Mouse (Mus musculus) neural tube, postnatal 0 days (tissue): ENCODE results near the gene Rbl1. TPM values are rescaled to one million over a fixed set of nuclear protein-coding genes. Genes with fewer than 3 reads are reported as not detected.

Experiments used
- polyA plus RNA-seq: library from polyadenylated mRNA; unstranded; fragments of >200 nt; fragmentation: Nextera tagmentation; extraction: Ambion mirVana; gene quantifications from 2 replicates; pipeline ENCODE4 v1.2.1, GENCODE M21; 2015

The Rbl1 gene
- 4.0 and 5.4 TPM in 2 replicates for polyA plus RNA-seq

DNA sequence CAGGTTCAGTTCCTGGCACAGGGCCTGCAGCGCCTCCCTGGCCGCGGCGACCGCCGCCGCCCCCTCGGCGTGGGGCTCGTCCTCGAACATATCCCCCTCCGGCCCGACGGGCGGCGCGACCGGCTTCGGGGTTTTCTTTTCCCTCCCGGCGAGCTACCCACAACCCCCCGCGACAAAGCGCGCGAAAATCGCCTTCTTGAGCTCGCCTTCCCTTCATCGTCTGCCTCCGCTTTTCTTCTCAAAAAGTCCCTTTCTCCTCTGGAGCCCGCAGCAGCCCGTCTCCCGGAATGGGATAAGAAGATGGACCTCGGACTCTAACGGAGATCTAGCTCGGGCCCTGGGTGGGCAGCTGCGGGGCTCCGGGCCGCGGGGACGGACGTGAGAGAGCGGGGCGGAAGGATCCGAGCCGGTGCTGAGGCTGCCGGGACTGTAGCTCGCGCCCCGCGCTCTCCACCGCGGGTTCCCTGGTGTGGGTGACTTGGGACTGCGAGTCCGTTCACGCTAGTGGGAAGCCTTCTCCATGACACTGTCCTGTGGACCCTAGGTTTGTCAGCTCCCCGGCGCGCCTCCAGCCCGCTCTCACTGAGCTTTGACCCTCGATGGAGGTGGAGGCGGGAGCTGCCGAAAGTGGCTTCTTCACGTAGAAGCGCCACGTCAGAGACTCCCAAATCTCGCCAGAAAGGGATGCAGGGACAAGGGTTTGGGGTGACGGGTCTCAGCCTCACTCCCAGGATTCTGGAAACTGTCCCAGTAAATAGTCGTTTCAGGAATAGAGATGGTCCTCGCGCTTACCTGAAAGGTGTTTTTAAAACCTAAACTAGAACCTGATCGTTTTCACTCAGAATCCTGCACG is at the start of gene Rbl1:
Rbl1 (minus strand) TSS at position 169 of the 853 bp plus-strand sequence.

DNA sequence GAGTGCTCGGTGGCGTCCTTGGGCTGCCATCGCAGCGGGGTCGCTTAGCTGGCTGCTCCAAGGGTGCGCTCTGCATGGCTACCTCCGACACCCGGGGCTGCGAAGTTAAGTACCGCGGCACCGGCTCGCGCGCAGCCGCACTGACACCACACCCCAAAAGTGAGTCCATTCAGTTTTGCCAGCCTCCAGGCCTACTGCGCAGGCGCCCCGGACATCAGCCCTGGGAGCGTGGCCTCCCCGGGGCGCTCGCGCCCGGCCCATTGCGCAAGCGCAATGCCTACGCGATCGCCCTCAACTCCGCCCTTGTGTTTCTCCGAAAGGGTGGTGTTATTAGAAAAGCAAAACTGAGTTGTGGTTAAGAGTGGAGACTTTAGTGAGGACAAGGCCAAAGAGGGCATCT is 69.3 kb downstream of the Rbl1 start, which contains the start of gene Samhd1:
Samhd1 (minus strand) TSS at position 252 of the 400 bp plus-strand sequence.

Other genes starting within 250 kb of the Rbl1 start
- 180 and 188 TPM in 2 replicates for gene Ndrg3, start 212.5 kb downstream of the Rbl1 start, polyA plus RNA-seq
- gene Dsn1, start 197.4 kb downstream of the Rbl1 start, polyA plus RNA-seq, result 6.7 TPM in 2 replicates
- gene Soga1, start 125.3 kb downstream of the Rbl1 start, polyA plus RNA-seq, result 3.2 and 4.2 TPM in 2 replicates
- gene Tldc2, start 117.5 kb downstream of the Rbl1 start, polyA plus RNA-seq, result 0.36 and 0.41 TPM in 2 replicates
- 11.5 and 13.9 TPM in 2 replicates for gene Samhd1, start 69.3 kb downstream of the Rbl1 start, polyA plus RNA-seq
- gene Rpn2, start 74.5 kb upstream of the Rbl1 start, polyA plus RNA-seq, result 187 and 193 TPM in 2 replicates
- 0.35 and 0.42 TPM in 2 replicates for gene Mroh8, start 75.0 kb upstream of the Rbl1 start, polyA plus RNA-seq
- 0.52 and 0.68 TPM in 2 replicates for gene Ghrh, start 143.0 kb upstream of the Rbl1 start, polyA plus RNA-seq
- 133 and 140 TPM in 2 replicates for gene Manbal, start 163.1 kb upstream of the Rbl1 start, polyA plus RNA-seq
- 26.0 and 27.0 TPM in 2 replicates for gene Src, start 213.9 kb upstream of the Rbl1 start, polyA plus RNA-seq